Mouse (Mus musculus): ENCODE data around the gene Chrm3.

The Chrm3 gene

GRCm38 (mm10) chr13:10235391-10236169 lies 125.1 kb downstream of the Chrm3 start:
- DNase-seq: no peak

- DNase-seq: no peak
Measured at GRCm38 (mm10) chr13:10220403-10220802, 140.2 kb downstream of the Chrm3 start.

- DNase-seq: no peak
Measured at GRCm38 (mm10) chr13:10212112-10212511, 148.5 kb downstream of the Chrm3 start.

- DNase-seq: no peak
Measured at GRCm38 (mm10) chr13:10210522-10211244, 150.0 kb downstream of the Chrm3 start.

- no peak for DNase-seq
Measured at GRCm38 (mm10) chr13:10199206-10199956, 161.3 kb downstream of the Chrm3 start.

GRCm38 (mm10) chr13:10189829-10190228 lies 170.8 kb downstream of the Chrm3 start:
- no peak for DNase-seq

- DNase-seq: no peak
Measured at GRCm38 (mm10) chr13:10187926-10188325, 172.7 kb downstream of the Chrm3 start.

GRCm38 (mm10) chr13:10183837-10184236 lies 176.8 kb downstream of the Chrm3 start:
- no peak for DNase-seq

GRCm38 (mm10) chr13:10182756-10183155 lies 177.9 kb downstream of the Chrm3 start:
- DNase-seq: no peak

- DNase-seq: no peak
Measured at GRCm38 (mm10) chr13:10170529-10170928, 190.1 kb downstream of the Chrm3 start.

- no peak for DNase-seq
Measured at GRCm38 (mm10) chr13:10163354-10163753, 197.3 kb downstream of the Chrm3 start.

GRCm38 (mm10) chr13:10157496-10157895 lies 203.2 kb downstream of the Chrm3 start:
- no peak for DNase-seq

- no peak for DNase-seq
Measured at GRCm38 (mm10) chr13:10140573-10140972, 220.1 kb downstream of the Chrm3 start.

GRCm38 (mm10) chr13:10138878-10139277 lies 221.8 kb downstream of the Chrm3 start:
- DNase-seq: no peak

GRCm38 (mm10) chr13:10131064-10131463 lies 229.6 kb downstream of the Chrm3 start:
- DNase-seq: no peak

GRCm38 (mm10) chr13:10112211-10112610 lies 248.4 kb downstream of the Chrm3 start:
- DNase-seq: no peak

GRCm38 (mm10) chr13:10109542-10109941 lies 251.1 kb downstream of the Chrm3 start:
- no peak for DNase-seq

- no peak for DNase-seq
Measured at GRCm38 (mm10) chr13:10107331-10107730, 253.3 kb downstream of the Chrm3 start.

GRCm38 (mm10) chr13:10090778-10091177 lies 269.9 kb downstream of the Chrm3 start:
- DNase-seq: no peak

- no peak for DNase-seq
Measured at GRCm38 (mm10) chr13:10086336-10086735, 274.3 kb downstream of the Chrm3 start.

GRCm38 (mm10) chr13:10081896-10082426 lies 278.7 kb downstream of the Chrm3 start:
- DNase-seq: no peak

GRCm38 (mm10) chr13:10071165-10071564 lies 289.5 kb downstream of the Chrm3 start:
- DNase-seq: peak; percentile 67

GRCm38 (mm10) chr13:10068927-10069580 lies 291.6 kb downstream of the Chrm3 start:
- no peak for DNase-seq

Measured in thymus, postnatal 14 days (tissue).